8 mouse cellular contexts compared by ENCODE assay signal in the genomic region with DNA sequence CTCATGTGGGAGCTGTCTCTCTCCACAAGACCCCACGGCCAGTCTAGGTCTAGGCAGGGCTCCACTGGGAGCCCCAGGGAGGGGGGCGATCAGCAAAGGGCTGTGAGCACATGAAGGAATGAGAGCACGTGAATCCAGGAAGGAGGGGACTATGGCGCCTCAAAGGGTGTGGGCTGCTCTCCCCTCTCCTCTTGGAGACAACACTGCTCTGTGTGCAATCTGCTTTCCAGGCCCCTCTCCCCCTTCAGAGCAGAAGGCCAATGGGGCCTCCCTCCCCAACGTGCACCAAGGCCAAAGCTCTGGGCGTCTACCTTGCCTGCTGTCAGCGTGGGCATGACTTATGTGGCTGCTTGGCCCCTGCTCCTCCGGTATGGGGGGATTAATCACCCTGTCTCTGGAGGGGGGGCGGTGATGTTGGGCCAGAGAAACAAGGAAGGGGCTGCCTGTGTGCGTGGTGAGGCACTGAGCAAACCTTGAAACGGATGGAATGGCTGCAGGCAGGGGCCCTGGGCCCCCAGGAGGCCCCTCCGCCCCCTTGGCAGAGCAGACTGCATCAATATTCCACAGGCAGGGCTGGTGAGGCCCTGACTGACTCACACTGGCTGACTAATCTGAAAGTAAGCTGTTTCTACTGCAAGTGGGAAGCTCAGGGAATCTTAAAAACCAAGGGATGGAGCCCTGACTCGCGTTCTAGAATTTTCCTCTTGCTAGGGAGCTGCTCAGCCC. TPM values are rescaled to one million over a fixed set of nuclear protein-coding genes. Genes with fewer than 3 reads are reported as not detected.
DNase-seq lines count a peak whose midpoint lies in the region; ATAC-seq and TF ChIP-seq lines count a peak whose summit lies in the region.

No protein-coding gene starts in this region.

- peak overlapping the region; percentile 85 for H3K27ac ChIP-seq in kidney, embryonic 15.5 days
- H3K27ac ChIP-seq in forebrain, postnatal 0 days (ENCODE audit: low read depth, low read length), result no peak overlapping the region
- H3K27ac ChIP-seq in liver, embryonic 16.5 days (ENCODE audit: low read length), result no peak overlapping the region

- DNase-seq in kidney, postnatal 25 days, result no peak
- peak; percentile 91 for DNase-seq in adrenal gland, adult 2 months
- DNase-seq in forebrain, postnatal 0 days, result no peak
- no peak for DNase-seq in spleen, adult 18-20 months
- no peak for DNase-seq in cerebellum, postnatal 14 days

- peak; percentile 82 for ATAC-seq in kidney, embryonic 15.5 days (replicated peaks; ENCODE audit: low FRiP score)
- ATAC-seq in forebrain, postnatal 0 days, result peak; percentile 50; the same call in 1 of the 2 replicates
- ATAC-seq in liver, embryonic 16.5 days (ENCODE audit: low read depth), result peak; percentile 39
- no peak for ATAC-seq in megakaryocyte progenitor cell, adult 5-6 weeks (replicated peaks; ENCODE audit: poor library complexity)

- H3K4me1 ChIP-seq in kidney, embryonic 15.5 days, result peaks cover 42% of the 10 kb centered on the region
- no peaks in the 10 kb centered on the region for H3K4me1 ChIP-seq in forebrain, postnatal 0 days (ENCODE audit: insufficient read depth)
- H3K4me1 ChIP-seq in liver, embryonic 16.5 days (ENCODE audit: control insufficient read depth, low read depth, low read length), result no peaks in the 10 kb centered on the region

- no peaks in the 10 kb centered on the region for H3K9me3 ChIP-seq in kidney, embryonic 15.5 days (replicated peaks)
- H3K9me3 ChIP-seq in forebrain, postnatal 0 days (ENCODE audit: low read length), result no peaks in the 10 kb centered on the region
- no peaks in the 10 kb centered on the region for H3K9me3 ChIP-seq in liver, embryonic 16.5 days (replicated peaks; ENCODE audit: control insufficient read depth, low read length)

- H3K4me3 ChIP-seq in kidney, embryonic 15.5 days (replicated peaks), result no peak overlapping the region
- H3K4me3 ChIP-seq in forebrain, postnatal 0 days (ENCODE audit: low read depth, low read length), result no peak overlapping the region
- H3K4me3 ChIP-seq in liver, embryonic 16.5 days (ENCODE audit: low read depth, low read length), result no peak overlapping the region

- H3K4me2 ChIP-seq in kidney, embryonic 15.5 days, result no peak overlapping the region
- H3K4me2 ChIP-seq in forebrain, postnatal 0 days (ENCODE audit: low read depth), result no peak overlapping the region
- H3K4me2 ChIP-seq in liver, embryonic 16.5 days (ENCODE audit: low read depth, low read length), result no peak overlapping the region

- H3K9ac ChIP-seq in kidney, embryonic 15.5 days, result no peak overlapping the region
- H3K9ac ChIP-seq in forebrain, postnatal 0 days, result no peak overlapping the region
- no peak overlapping the region for H3K9ac ChIP-seq in liver, embryonic 16.5 days (ENCODE audit: low read depth, low read length)

- TF ChIP-seq CTCF in forebrain, postnatal 0 days (IDR thresholded peaks at IDR 0.05; ENCODE audit: low read depth), result no peak

- 19% methylated on average over 14 of the region's 14 CpGs for WGBS in kidney, embryonic 15.5 days
- WGBS in forebrain, postnatal 0 days, result 43% methylated on average over 14 of the region's 14 CpGs
- WGBS in liver, embryonic 16.5 days (ENCODE audit: insufficient replicate concordance), result 37% methylated on average over 14 of the region's 14 CpGs

- no peaks in the 10 kb centered on the region for H3K27me3 ChIP-seq in kidney, embryonic 15.5 days
- no peaks in the 10 kb centered on the region for H3K27me3 ChIP-seq in forebrain, postnatal 0 days (ENCODE audit: insufficient read depth, low read length)
- H3K27me3 ChIP-seq in liver, embryonic 16.5 days (ENCODE audit: control insufficient read depth, insufficient read depth, low read depth, low read length), result no peaks in the 10 kb centered on the region

- no peaks in the 10 kb centered on the region for H3K36me3 ChIP-seq in kidney, embryonic 15.5 days
- H3K36me3 ChIP-seq in forebrain, postnatal 0 days (ENCODE audit: insufficient read depth), result no peaks in the 10 kb centered on the region
- H3K36me3 ChIP-seq in liver, embryonic 16.5 days (ENCODE audit: control insufficient read depth, insufficient read depth), result no peaks in the 10 kb centered on the region

RNA-seq across cellular contexts. Expression of a gene that starts 35.0 kb away (rescaled TPM):
- 116 and 182 TPM in 2 replicates for polyA plus RNA-seq in kidney, embryonic 15.5 days (2015; fragmentation: Nextera tagmentation; extraction: Ambion mirVana)
- total RNA-seq in adrenal gland, adult 2 months (2021), result 100 to 1,000 TPM; 623 to 917 TPM
- polyA plus RNA-seq in adrenal gland, adult 2 months (2012; rRNA removed), result 1,239 and 1,424 TPM in 2 replicates
- total RNA-seq in forebrain, postnatal 0 days (2014; rRNA removed), result 16.5 and 35.8 TPM in 2 replicates
- 12.6 and 18.8 TPM in 2 replicates for polyA plus RNA-seq in forebrain, postnatal 0 days (2015; fragmentation: Nextera tagmentation; extraction: Ambion mirVana)
- 457 and 482 TPM in 2 replicates for polyA plus RNA-seq in liver, embryonic 16.5 days (2015; fragmentation: Nextera tagmentation; extraction: Ambion mirVana)
- 0.64 TPM in 1 of 2 replicates, not detected in the other for total RNA-seq in megakaryocyte progenitor cell, adult 5-6 weeks (2015)
- not detected in 2 replicates for total RNA-seq in megakaryocyte progenitor cell, adult 5-6 weeks (2017)
